Mouse (Mus musculus) thymus, adult 2 months (tissue): Measurements from ENCODE around the gene Mif. TPM values are rescaled to one million over a fixed set of nuclear protein-coding genes. Genes with fewer than 3 reads are reported as not detected.
"Not testable (repeated sequence)": the region's sequence is repeated elsewhere in the genome, so short reads cannot be mapped to it uniquely, and the experiment has no call there.

Source experiments
- DNase-seq: peaks from one replicate; pipeline ENCODE4 v3.0.0; 2021
- H3K27ac ChIP-seq: fragments of 200-500 bp; 2 replicates; pipeline ENCODE4 v1.5.1; 2012; ENCODE audit warnings: low read length, control low read depth; ENCODE audit not compliant: control insufficient read depth, insufficient read depth
- H3K27me3 ChIP-seq: fragments of 200-500 bp; 2 replicates; pipeline ENCODE4 v1.6.1; 2012; ENCODE audit warnings: mild to moderate bottlenecking, low read length, moderate library complexity, mixed read lengths; ENCODE audit not compliant: control insufficient read depth, insufficient read depth
- H3K36me3 ChIP-seq: fragments of 200-500 bp; 2 replicates; pipeline ENCODE4 v1.6.1; 2012; ENCODE audit warnings: mild to moderate bottlenecking, low read length, moderate library complexity; ENCODE audit not compliant: control insufficient read depth, insufficient read depth
- H3K4me1 ChIP-seq: fragments of 200-500 bp; replicated peaks from 2 replicates; pipeline ENCODE4 v1.6.1; 2012; ENCODE audit warnings: low read length; ENCODE audit not compliant: control insufficient read depth, insufficient read depth
- H3K4me3 ChIP-seq: fragments of 200-500 bp; 2 replicates; pipeline ENCODE4 v1.5.1; 2012; ENCODE audit warnings: mild to moderate bottlenecking, low read length, control low read depth, moderate library complexity; ENCODE audit not compliant: control insufficient read depth, insufficient read depth
- CTCF ChIP-seq: fragments of 200-500 bp; IDR thresholded peaks from 2 replicates; pipeline ENCODE4 v1.5.1; 2012; ENCODE audit warnings: mild to moderate bottlenecking, control low read depth, low read length, moderate library complexity, borderline replicate concordance; ENCODE audit not compliant: control insufficient read depth, poor library complexity, insufficient read depth; ENCODE audit errors: extremely low read depth
- POLR2A ChIP-seq: fragments of 200-500 bp; IDR thresholded peaks from 2 replicates; pipeline ENCODE4 v1.6.1; 2012; ENCODE audit warnings: mild to moderate bottlenecking, low read length, control low read depth, moderate library complexity; ENCODE audit not compliant: control insufficient read depth, poor library complexity, insufficient read depth; ENCODE audit errors: extremely low read depth
- WGBS: fragments of 180-500 bp; shearing (Covaris S2); methylation state at CpG from one replicate; pipeline ENCODE4 v1.1.7; 2018; 5-methylcytosine and 5-hydroxymethylcytosine counted together
- polyA plus RNA-seq: library from polyadenylated mRNA; depleted of rRNA; stranded (reverse); fragments of >200 nt; gene quantifications from 2 replicates; pipeline ENCODE4 v1.2.3, GENCODE M21; 2012; rRNA removed

Mif gene
- 1,833 and 2,007 TPM in 2 replicates for polyA plus RNA-seq

GRCm38 (mm10) chr10:75859786-75860470, at the start of gene Mif:
Gene Mif, minus strand, starts transcription at chr10:75860240.
- peak within 1 kb of the TSS; percentile 11; the same call in 1 of the 2 replicates for H3K27ac ChIP-seq
- H3K4me1 ChIP-seq, result peaks cover 10% of the 10 kb centered on the region
- not testable (repeated sequence) for H3K27me3 ChIP-seq, H3K36me3 ChIP-seq
- DNase-seq, result peak; percentile 86
- H3K4me3 ChIP-seq, result peak within 1 kb of the TSS; percentile 84
- under 1% methylated on average over 46 of the region's 46 CpGs for WGBS
- 0 out of 2 replicates have a peak, but pooled peaks have one; percentile 58 for TF ChIP-seq POLR2A

- no peak overlapping the region for H3K4me3 ChIP-seq
- no peak for DNase-seq
- no peaks in the 10 kb centered on the region for H3K4me1 ChIP-seq
- H3K27ac ChIP-seq, result no peak overlapping the region
- 97% methylated on average over 4 of the region's 4 CpGs for WGBS
- H3K36me3 ChIP-seq, result peaks cover 68% of the 10 kb centered on the region
- TF ChIP-seq CTCF (no peak), POLR2A (no peak)
- no peaks in the 10 kb centered on the region for H3K27me3 ChIP-seq
Measured at GRCm38 (mm10) chr10:75906882-75907281, 46.8 kb upstream of the Mif start.

- H3K36me3 ChIP-seq, result peaks cover 46% of the 10 kb centered on the region
- H3K4me1 ChIP-seq, result no peaks in the 10 kb centered on the region
- 91% methylated on average over 5 of the region's 5 CpGs for WGBS
- no peak overlapping the region for H3K27ac ChIP-seq
- no peak for DNase-seq
- no peaks in the 10 kb centered on the region for H3K27me3 ChIP-seq
- TF ChIP-seq CTCF (no peak), POLR2A (no peak)
- H3K4me3 ChIP-seq, result no peak overlapping the region
Measured at GRCm38 (mm10) chr10:75904391-75904790, 44.4 kb upstream of the Mif start.

GRCm38 (mm10) chr10:75898846-75899245, 38.8 kb upstream of the Mif start:
- WGBS, result 94% methylated on average over 3 of the region's 3 CpGs
- Histone ChIP-seq H3K4me3 (no peak overlapping the region), H3K36me3 (peaks cover 26% of the 10 kb centered on the region), H3K27ac (no peak overlapping the region), H3K27me3 (no peaks in the 10 kb centered on the region), H3K4me1 (peaks cover 4% of the 10 kb centered on the region)
- TF ChIP-seq CTCF, result no peak
- TF ChIP-seq POLR2A, result no peak
- no peak for DNase-seq

GRCm38 (mm10) chr10:75898039-75898564, 38.1 kb upstream of the Mif start:
- DNase-seq, result no peak
- 94% methylated on average over 6 of the region's 6 CpGs for WGBS
- Histone ChIP-seq H3K27me3 (no peaks in the 10 kb centered on the region), H3K4me3 (no peak overlapping the region), H3K27ac (no peak overlapping the region), H3K36me3 (peaks cover 21% of the 10 kb centered on the region), H3K4me1 (peaks cover 11% of the 10 kb centered on the region)
- TF ChIP-seq POLR2A, result no peak

- Histone ChIP-seq H3K4me3 (no peak overlapping the region), H3K36me3 (peaks cover 15% of the 10 kb centered on the region), H3K27ac (no peak overlapping the region), H3K4me1 (peaks cover 13% of the 10 kb centered on the region), H3K27me3 (no peaks in the 10 kb centered on the region)
- DNase-seq, result peak; percentile 43
- TF ChIP-seq CTCF, result peak; percentile 54; the same call in 1 of the 2 replicates
- no peak for TF ChIP-seq POLR2A
- WGBS, result 66% methylated on average over 6 of the region's 6 CpGs
Measured at GRCm38 (mm10) chr10:75897373-75897772, 37.3 kb upstream of the Mif start.

- Histone ChIP-seq H3K4me3 (no peak overlapping the region), H3K36me3 (peaks cover 15% of the 10 kb centered on the region)
Measured at GRCm38 (mm10) chr10:75896208-75896607, 36.2 kb upstream of the Mif start.

More at GRCm38 (mm10) chr10:75896208-75896607, 36.2 kb upstream of the Mif start:
- 97% methylated on average over 1 of the region's 1 CpGs for WGBS
- Histone ChIP-seq H3K27ac (no peak overlapping the region), H3K27me3 (no peaks in the 10 kb centered on the region), H3K4me1 (peaks cover 13% of the 10 kb centered on the region)
- DNase-seq, result no peak
- TF ChIP-seq CTCF, result no peak
